Mouse (Mus musculus): ENCODE data around the gene Ccdc77. TPM values are rescaled to one million over a fixed set of nuclear protein-coding genes. Genes with fewer than 3 reads are reported as not detected.

Gene Ccdc77
- 23.5 and 25.7 TPM in 2 replicates for polyA plus RNA-seq (2014; fragmentation: Nextera tagmentation; extraction: Ambion mirVana)

DNA sequence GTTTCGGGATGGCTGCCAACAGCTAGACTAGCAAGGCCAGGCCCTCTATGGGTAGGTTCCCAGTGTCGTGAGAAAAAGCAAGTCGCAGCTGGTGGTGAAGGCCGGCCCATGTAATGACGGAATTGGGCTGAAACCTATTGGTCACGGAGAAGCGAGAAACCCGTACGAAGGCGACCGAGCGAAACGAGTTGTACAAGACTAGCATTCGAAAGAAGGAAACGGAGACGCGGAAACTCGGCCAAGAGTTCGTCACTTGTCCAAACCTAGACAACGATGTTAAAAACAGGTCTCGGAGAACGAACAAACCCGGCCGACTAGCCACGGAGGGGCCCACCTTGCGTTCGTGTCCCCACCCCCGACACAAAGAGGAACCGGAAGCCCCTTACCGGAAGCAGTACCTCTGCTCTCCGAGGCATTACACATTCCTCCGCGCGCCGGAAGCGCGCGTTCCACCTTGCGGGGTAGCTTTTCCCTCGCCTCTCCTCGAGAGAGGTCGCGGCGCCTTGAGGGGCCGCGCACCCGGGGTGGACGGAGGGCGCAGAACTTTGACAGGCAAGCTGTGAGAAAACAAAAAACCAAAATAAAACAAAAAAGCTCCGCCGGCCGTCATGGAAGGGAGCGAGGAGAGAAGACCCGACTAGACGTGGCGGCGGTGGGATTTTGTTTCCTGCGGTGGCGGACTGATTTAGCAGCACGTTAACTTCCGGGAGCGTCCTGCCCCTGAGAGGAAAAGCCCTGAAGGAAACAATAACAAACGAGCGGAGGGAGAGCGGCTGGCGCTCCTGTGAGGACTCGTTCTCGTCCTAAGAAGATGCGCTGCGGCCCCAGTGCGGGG, at the start of gene Ccdc77, which contains the start of gene Kdm5a:
Ccdc77 (minus strand) TSS at position 687 of the 835 bp plus-strand sequence.
Kdm5a (plus strand) TSS at position 437 of the 835 bp plus-strand sequence.
- Histone ChIP-seq H3K4me2 (replicated peaks; ENCODE audit: low read depth, low read length) (peak within 1 kb of the TSS; percentile 91), H3K4me3 (ENCODE audit: low read length) (peak within 1 kb of the TSS; percentile 99), H3K36me3 (ENCODE audit: control insufficient read depth, insufficient read depth, low read length) (peaks cover 17% of the 10 kb centered on the region), H3K27me3 (ENCODE audit: control insufficient read depth, insufficient read depth, low read length) (no peaks in the 10 kb centered on the region), H3K27ac (ENCODE audit: low read depth, low read length) (peak within 1 kb of the TSS; percentile 96), H3K9me3 (ENCODE audit: control insufficient read depth, low read length) (no peaks in the 10 kb centered on the region), H3K9ac (ENCODE audit: low read depth, low read length) (peak within 1 kb of the TSS; percentile 92), H3K4me1 (ENCODE audit: control insufficient read depth, insufficient read depth, low read length) (peaks cover 9% of the 10 kb centered on the region)
- under 1% methylated on average over 71 of the region's 71 CpGs for WGBS
- peak; percentile 97 for ATAC-seq (ENCODE audit: low FRiP score, low TSS enrichment)

DNA sequence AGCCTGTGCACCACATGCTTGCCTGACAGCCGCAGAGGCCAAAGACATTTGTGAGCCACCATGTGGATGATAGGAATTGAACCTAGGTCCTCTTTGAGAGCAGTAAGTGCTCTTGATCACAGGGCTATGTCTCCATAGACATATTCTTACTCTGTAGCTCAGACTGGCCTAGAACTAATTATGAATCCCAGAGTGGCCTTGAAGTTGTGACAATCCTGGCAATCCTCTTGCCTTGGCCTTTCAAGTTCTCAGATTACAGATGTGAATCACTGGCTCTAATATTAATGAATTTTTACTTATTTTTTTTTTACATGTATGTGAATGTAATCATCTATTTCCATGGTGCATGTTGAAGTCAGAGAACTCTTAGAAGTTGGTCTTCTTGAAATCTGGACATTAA, 39.8 kb upstream of the Ccdc77 start:
- Histone ChIP-seq H3K27ac (ENCODE audit: low read depth, low read length) (no peak overlapping the region), H3K9me3 (ENCODE audit: control insufficient read depth, low read length) (no peaks in the 10 kb centered on the region), H3K4me1 (ENCODE audit: control insufficient read depth, insufficient read depth, low read length) (no peaks in the 10 kb centered on the region), H3K27me3 (ENCODE audit: control insufficient read depth, insufficient read depth, low read length) (no peaks in the 10 kb centered on the region), H3K9ac (ENCODE audit: low read depth, low read length) (no peak overlapping the region), H3K36me3 (ENCODE audit: control insufficient read depth, insufficient read depth, low read length) (peaks cover 86% of the 10 kb centered on the region), H3K4me3 (ENCODE audit: low read length) (no peak overlapping the region), H3K4me2 (replicated peaks; ENCODE audit: low read depth, low read length) (no peak overlapping the region)
- 92% methylated on average over 1 of the region's 1 CpGs for WGBS
- no peak for ATAC-seq (ENCODE audit: low FRiP score, low TSS enrichment)

DNA sequence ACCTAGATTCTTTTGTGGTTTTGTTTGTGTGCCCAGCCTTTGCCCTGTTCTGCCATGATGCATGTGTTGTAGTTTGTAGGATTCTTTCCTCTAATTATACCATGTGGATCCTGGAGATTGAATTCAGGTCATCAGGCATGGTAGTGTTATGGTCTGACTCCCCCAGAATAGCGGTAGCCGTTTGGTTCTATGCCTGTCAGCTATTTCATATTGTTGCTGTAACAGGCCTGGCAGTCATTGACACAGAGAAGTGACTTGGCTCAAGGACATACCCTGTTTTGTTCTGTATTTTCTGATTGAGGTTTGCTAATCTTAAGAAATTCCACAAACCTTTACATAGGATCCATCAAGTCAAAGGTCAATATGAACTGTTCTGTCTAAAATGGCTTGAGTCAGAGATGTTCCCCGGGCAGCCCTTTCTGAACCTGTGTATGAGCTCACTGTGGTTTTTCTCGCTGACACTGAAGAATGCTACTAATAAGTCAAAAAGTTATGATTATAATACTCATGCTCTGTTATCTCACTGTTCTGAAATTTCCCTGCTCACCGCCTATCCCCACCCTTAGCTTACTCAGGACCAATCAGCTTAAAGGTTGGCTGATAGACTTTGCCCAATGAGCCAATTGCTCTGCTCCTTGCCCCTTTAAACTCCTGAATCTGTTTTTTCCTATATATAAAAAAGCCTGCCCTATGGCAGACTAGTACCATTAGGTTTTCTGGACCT, 31.6 kb upstream of the Ccdc77 start:
- H3K9ac ChIP-seq (ENCODE audit: low read depth, low read length) = no peak overlapping the region
- peaks cover 84% of the 10 kb centered on the region for H3K36me3 ChIP-seq (ENCODE audit: control insufficient read depth, insufficient read depth, low read length)
- H3K4me1 ChIP-seq (ENCODE audit: control insufficient read depth, insufficient read depth, low read length) = no peaks in the 10 kb centered on the region
- no peak for ATAC-seq (ENCODE audit: low FRiP score, low TSS enrichment)
- H3K9me3 ChIP-seq (ENCODE audit: control insufficient read depth, low read length) = no peaks in the 10 kb centered on the region
- H3K4me2 ChIP-seq (replicated peaks; ENCODE audit: low read depth, low read length) = no peak overlapping the region
- no peak overlapping the region for H3K27ac ChIP-seq (ENCODE audit: low read depth, low read length)
- no peaks in the 10 kb centered on the region for H3K27me3 ChIP-seq (ENCODE audit: control insufficient read depth, insufficient read depth, low read length)
- no peak overlapping the region for H3K4me3 ChIP-seq (ENCODE audit: low read length)
- 92% methylated on average over 5 of the region's 5 CpGs for WGBS

DNA sequence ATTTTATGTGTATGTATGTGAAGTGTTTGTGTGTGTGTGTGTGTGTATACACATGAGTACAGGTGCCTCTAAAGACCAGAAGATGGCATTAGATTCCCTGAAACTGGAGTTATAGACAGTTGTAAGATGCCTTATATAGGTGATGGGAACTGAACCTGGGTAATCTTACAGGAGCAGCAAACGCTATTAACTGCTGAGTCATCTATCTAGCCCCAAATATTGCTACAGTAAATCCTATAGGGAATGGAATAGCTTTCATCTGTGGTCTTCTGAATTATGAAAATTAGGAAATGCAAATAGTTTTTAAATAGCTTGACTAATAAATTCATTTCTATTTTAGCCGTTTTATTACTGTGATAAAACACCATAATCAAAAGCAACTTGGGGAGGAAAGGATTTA, 28.6 kb upstream of the Ccdc77 start:
- H3K27ac ChIP-seq (ENCODE audit: low read depth, low read length) = no peak overlapping the region
- 93% methylated on average over 2 of the region's 2 CpGs for WGBS
- peaks cover 82% of the 10 kb centered on the region for H3K36me3 ChIP-seq (ENCODE audit: control insufficient read depth, insufficient read depth, low read length)

DNA sequence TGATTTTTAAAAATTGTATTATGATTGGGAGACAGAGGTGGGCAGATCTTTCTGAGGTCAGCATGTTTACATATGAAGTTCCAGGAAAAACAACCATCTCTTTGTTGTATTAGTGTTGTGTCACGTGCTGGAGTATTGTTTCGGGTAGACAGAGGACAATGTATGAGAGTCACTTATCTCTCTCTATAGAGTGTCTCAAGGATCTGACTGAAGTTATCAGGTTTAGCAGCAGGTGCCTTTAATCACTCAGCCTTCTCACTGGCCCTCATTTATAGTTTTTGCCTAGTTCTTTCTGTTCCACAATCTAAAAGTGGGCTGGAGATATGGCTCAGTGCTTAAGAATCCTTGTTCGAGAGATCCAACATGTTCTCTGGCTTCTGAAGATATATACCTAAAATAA, 25.9 kb upstream of the Ccdc77 start:
- ATAC-seq (ENCODE audit: low FRiP score, low TSS enrichment) = no peak
- H3K27ac ChIP-seq (ENCODE audit: low read depth, low read length) = no peak overlapping the region
- H3K27me3 ChIP-seq (ENCODE audit: control insufficient read depth, insufficient read depth, low read length) = no peaks in the 10 kb centered on the region
- H3K9ac ChIP-seq (ENCODE audit: low read depth, low read length) = no peak overlapping the region
- no peaks in the 10 kb centered on the region for H3K4me1 ChIP-seq (ENCODE audit: control insufficient read depth, insufficient read depth, low read length)
- 87% methylated on average over 3 of the region's 3 CpGs for WGBS
- no peak overlapping the region for H3K4me2 ChIP-seq (replicated peaks; ENCODE audit: low read depth, low read length)
- H3K9me3 ChIP-seq (ENCODE audit: control insufficient read depth, low read length) = no peaks in the 10 kb centered on the region
- peaks cover 74% of the 10 kb centered on the region for H3K36me3 ChIP-seq (ENCODE audit: control insufficient read depth, insufficient read depth, low read length)
- H3K4me3 ChIP-seq (ENCODE audit: low read length) = no peak overlapping the region

More for the DNA sequence above, 28.6 kb upstream of the Ccdc77 start:
- no peaks in the 10 kb centered on the region for H3K9me3 ChIP-seq (ENCODE audit: control insufficient read depth, low read length)
- no peak for ATAC-seq (ENCODE audit: low FRiP score, low TSS enrichment)
- no peak overlapping the region for H3K4me2 ChIP-seq (replicated peaks; ENCODE audit: low read depth, low read length)
- no peak overlapping the region for H3K4me3 ChIP-seq (ENCODE audit: low read length)
- H3K27me3 ChIP-seq (ENCODE audit: control insufficient read depth, insufficient read depth, low read length) = no peaks in the 10 kb centered on the region
- H3K4me1 ChIP-seq (ENCODE audit: control insufficient read depth, insufficient read depth, low read length) = no peaks in the 10 kb centered on the region
- no peak overlapping the region for H3K9ac ChIP-seq (ENCODE audit: low read depth, low read length)

DNA sequence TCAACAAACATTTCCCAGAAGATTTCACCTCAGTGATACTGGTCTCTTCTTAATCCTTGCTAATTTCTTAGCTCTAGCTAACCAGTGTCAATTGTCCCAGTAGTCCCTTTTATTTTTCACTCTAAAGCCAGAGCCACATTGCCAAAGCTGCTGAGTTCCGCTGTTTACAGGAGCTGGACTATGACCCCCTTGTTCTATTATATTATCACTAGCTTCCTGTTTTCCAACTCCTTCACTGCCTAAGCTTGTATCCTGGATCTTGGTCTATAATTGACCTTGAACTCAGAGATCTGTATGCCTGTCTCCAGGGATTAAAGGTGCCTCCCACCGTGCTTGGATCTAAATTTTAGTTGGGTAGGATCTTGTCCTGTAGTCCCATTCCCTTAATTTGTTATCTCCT, 12.6 kb upstream of the Ccdc77 start:
- Histone ChIP-seq H3K36me3 (ENCODE audit: control insufficient read depth, insufficient read depth, low read length) (peaks cover 77% of the 10 kb centered on the region), H3K27me3 (ENCODE audit: control insufficient read depth, insufficient read depth, low read length) (no peaks in the 10 kb centered on the region), H3K4me1 (ENCODE audit: control insufficient read depth, insufficient read depth, low read length) (no peaks in the 10 kb centered on the region), H3K9me3 (ENCODE audit: control insufficient read depth, low read length) (no peaks in the 10 kb centered on the region), H3K4me3 (ENCODE audit: low read length) (no peak overlapping the region), H3K27ac (ENCODE audit: low read depth, low read length) (no peak overlapping the region), H3K9ac (ENCODE audit: low read depth, low read length) (no peak overlapping the region), H3K4me2 (replicated peaks; ENCODE audit: low read depth, low read length) (no peak overlapping the region)
- WGBS = 99% methylated on average over 2 of the region's 2 CpGs
- ATAC-seq (ENCODE audit: low FRiP score, low TSS enrichment) = no peak

DNA sequence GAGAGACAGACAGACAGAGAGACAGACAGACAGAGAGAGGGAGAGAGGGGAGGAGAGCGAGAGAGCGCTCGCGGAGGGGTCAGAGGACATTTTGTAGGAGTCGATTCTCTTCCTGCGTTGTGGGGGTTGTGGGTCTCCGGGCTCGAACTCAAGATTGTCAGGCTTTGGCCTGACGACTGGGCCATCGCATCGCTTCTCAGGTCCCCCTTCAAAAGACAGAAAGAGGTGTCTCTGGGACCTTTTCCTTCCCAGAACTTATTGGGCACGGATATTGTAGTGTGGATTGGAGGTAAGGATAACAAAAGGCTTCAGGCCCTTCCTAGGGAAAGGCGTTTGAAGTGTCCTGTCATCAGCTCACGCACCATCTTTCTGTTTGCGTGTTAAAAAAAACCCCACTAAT, 877 bp upstream of the Ccdc77 start:
- Histone ChIP-seq H3K4me1 (ENCODE audit: control insufficient read depth, insufficient read depth, low read length) (peaks cover 9% of the 10 kb centered on the region), H3K36me3 (ENCODE audit: control insufficient read depth, insufficient read depth, low read length) (peaks cover 28% of the 10 kb centered on the region), H3K27me3 (ENCODE audit: control insufficient read depth, insufficient read depth, low read length) (no peaks in the 10 kb centered on the region), H3K9me3 (ENCODE audit: control insufficient read depth, low read length) (no peaks in the 10 kb centered on the region), H3K9ac (ENCODE audit: low read depth, low read length) (peak overlapping the region; percentile 92), H3K4me3 (ENCODE audit: low read length) (peak overlapping the region; percentile 99), H3K27ac (ENCODE audit: low read depth, low read length) (no peak overlapping the region; the same call in 1 of the 2 replicates), H3K4me2 (replicated peaks; ENCODE audit: low read depth, low read length) (peak overlapping the region; percentile 91)
- no peak for ATAC-seq (ENCODE audit: low FRiP score, low TSS enrichment)
- WGBS = 2% methylated on average over 15 of the region's 15 CpGs

DNA sequence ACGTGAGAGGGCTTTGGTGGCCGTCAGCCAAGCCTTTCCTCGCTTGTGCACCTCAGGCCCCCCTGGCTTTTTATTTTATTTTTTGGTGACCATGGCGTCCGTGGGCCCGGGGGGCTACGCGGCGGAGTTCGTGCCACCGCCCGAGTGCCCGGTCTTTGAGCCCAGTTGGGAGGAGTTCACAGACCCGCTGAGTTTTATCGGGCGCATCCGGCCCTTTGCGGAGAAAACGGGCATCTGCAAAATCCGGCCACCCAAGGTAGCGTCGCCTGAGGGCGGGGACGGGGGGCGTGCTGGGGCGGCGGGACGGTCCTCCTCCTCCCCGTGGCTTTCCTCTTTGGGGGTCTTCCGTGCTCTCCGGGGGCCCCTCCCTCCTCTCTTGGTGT, 340 bp upstream of the Ccdc77 start:
- Histone ChIP-seq H3K4me3 (ENCODE audit: low read length) (peak overlapping the region; percentile 99), H3K4me2 (replicated peaks; ENCODE audit: low read depth, low read length) (peak overlapping the region; percentile 91), H3K36me3 (ENCODE audit: control insufficient read depth, insufficient read depth, low read length) (peaks cover 23% of the 10 kb centered on the region)

More for the DNA sequence above, 340 bp upstream of the Ccdc77 start:
- WGBS = under 1% methylated on average over 31 of the region's 31 CpGs
- ATAC-seq (ENCODE audit: low FRiP score, low TSS enrichment) = peak; percentile 53
- peak overlapping the region; percentile 96 for H3K27ac ChIP-seq (ENCODE audit: low read depth, low read length)
- H3K9ac ChIP-seq (ENCODE audit: low read depth, low read length) = peak overlapping the region; percentile 92
- H3K4me1 ChIP-seq (ENCODE audit: control insufficient read depth, insufficient read depth, low read length) = peaks cover 9% of the 10 kb centered on the region
- H3K9me3 ChIP-seq (ENCODE audit: control insufficient read depth, low read length) = no peaks in the 10 kb centered on the region
- H3K27me3 ChIP-seq (ENCODE audit: control insufficient read depth, insufficient read depth, low read length) = no peaks in the 10 kb centered on the region
